12 mouse cellular contexts compared by ENCODE assay signal in the genomic region with DNA sequence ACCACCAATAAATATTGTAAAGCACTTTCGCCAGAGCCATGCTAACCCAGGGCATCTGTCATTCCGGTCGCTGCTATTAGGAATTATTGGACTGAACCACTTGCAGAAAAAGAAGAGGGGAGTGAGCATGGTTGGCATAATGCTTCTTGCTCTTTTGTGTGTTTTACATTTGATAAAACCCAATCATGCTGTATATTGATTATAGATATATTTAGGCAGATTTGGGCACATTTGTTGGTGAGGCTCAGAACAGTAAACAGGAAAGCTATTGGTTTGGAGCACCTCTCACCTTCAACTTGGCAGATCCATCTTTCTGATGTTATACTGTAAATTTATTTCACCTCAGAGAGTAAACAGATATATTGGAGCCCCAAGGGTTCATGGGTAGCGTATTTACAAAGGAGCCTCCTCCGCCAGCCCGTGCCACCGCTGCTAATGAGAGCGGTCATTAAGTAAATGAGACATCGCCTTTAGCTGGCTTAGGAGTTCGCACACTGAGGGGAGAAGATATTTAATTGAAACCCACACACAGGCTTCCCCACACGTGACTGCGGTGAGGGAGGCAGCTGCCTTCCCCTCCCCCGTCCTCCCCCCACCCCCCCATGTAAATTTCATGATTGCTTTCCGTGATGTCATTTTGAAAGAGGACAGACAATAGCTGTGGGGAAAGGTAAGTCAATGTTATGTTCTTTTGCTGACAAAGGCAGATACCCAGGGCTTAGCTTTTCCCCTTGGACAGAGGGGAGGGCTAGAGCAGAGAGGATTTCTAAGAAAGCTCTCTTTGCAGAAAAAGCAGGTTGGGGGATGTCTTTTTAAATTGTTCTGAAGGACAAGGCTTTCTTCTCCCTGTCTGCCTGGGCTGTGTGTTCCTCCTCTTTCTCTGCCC. TPM values are rescaled to one million over a fixed set of nuclear protein-coding genes. Genes with fewer than 3 reads are reported as not detected.
A peak's percentile ranks its signal among the peaks of the same experiment; 100 is the strongest.
DNase-seq lines count a peak whose midpoint lies in the region; ATAC-seq lines count a peak whose summit lies in the region.
"Had no signal": no experiment of that assay in that cellular context is flagged by ENCODE, and none has a peak within 500 bp of the region (broad histone marks: within the 10 kb centered on the region; RNA-seq: fewer than 3 reads in every experiment).

No protein-coding gene starts in this region.

- no peak overlapping the region for H3K4me2 ChIP-seq in intestine, embryonic 16.5 days (ENCODE audit: low read depth, low read length)
- H3K4me2 ChIP-seq in intestine, embryonic 15.5 days (replicated peaks) = no peak overlapping the region
- H3K4me2 ChIP-seq in embryonic facial prominence, embryonic 12.5 days (replicated peaks) = no peak overlapping the region
- peak overlapping the region; percentile 62 for H3K4me2 ChIP-seq in neural tube, embryonic 15.5 days
- H3K4me2 ChIP-seq: heart, embryonic 13.5 days; liver, embryonic 15.5 days had no signal

- no peaks in the 10 kb centered on the region for H3K4me1 ChIP-seq in intestine, embryonic 16.5 days (ENCODE audit: control insufficient read depth, insufficient read depth, low read length)
- no peaks in the 10 kb centered on the region for H3K4me1 ChIP-seq in intestine, embryonic 15.5 days (replicated peaks)
- H3K4me1 ChIP-seq in embryonic facial prominence, embryonic 12.5 days = peaks cover 11% of the 10 kb centered on the region; the same call in 1 of the 2 replicates
- peaks cover 60% of the 10 kb centered on the region for H3K4me1 ChIP-seq in neural tube, embryonic 15.5 days
- H3K4me1 ChIP-seq: heart, embryonic 13.5 days; liver, embryonic 15.5 days had no signal

- H3K4me3 ChIP-seq in intestine, embryonic 16.5 days (ENCODE audit: low read length) = 0 out of 2 replicates have a peak overlapping the region, but pooled peaks have one; percentile 3
- H3K4me3 ChIP-seq in intestine, embryonic 15.5 days (replicated peaks) = no peak overlapping the region
- H3K4me3 ChIP-seq in embryonic facial prominence, embryonic 12.5 days = no peak overlapping the region
- H3K4me3 ChIP-seq in neural tube, embryonic 15.5 days (replicated peaks) = peak overlapping the region; percentile 51
- H3K4me3 ChIP-seq: heart, embryonic 13.5 days; liver, embryonic 15.5 days had no signal

- peak; percentile 38 for DNase-seq in layer of hippocampus, adult 9-10 months (ENCODE audit: low spot score)
- no peak for DNase-seq in adrenal gland, postnatal 4 days (ENCODE audit: low spot score in 2 of 2)
- no peak for DNase-seq in liver
- no peak for DNase-seq in urinary bladder, postnatal 4 days (ENCODE audit: low spot score in 2 of 2)
- DNase-seq: adrenal gland, postnatal 25 days had no signal

- no peak overlapping the region for H3K9ac ChIP-seq in intestine, embryonic 16.5 days (ENCODE audit: low read depth, low read length)
- no peak overlapping the region for H3K9ac ChIP-seq in intestine, embryonic 15.5 days
- no peak overlapping the region for H3K9ac ChIP-seq in embryonic facial prominence, embryonic 12.5 days
- H3K9ac ChIP-seq in neural tube, embryonic 15.5 days (replicated peaks) = peak overlapping the region; percentile 55
- H3K9ac ChIP-seq: heart, embryonic 13.5 days; liver, embryonic 15.5 days had no signal

- no peaks in the 10 kb centered on the region for H3K9me3 ChIP-seq in intestine, embryonic 16.5 days (ENCODE audit: control insufficient read depth, low read length)
- H3K9me3 ChIP-seq in intestine, embryonic 15.5 days = no peaks in the 10 kb centered on the region
- no peaks in the 10 kb centered on the region for H3K9me3 ChIP-seq in embryonic facial prominence, embryonic 12.5 days
- no peaks in the 10 kb centered on the region for H3K9me3 ChIP-seq in neural tube, embryonic 15.5 days (replicated peaks)
- H3K9me3 ChIP-seq: heart, embryonic 13.5 days; liver, embryonic 15.5 days had no signal

- no peaks in the 10 kb centered on the region for H3K36me3 ChIP-seq in intestine, embryonic 16.5 days (ENCODE audit: control insufficient read depth, insufficient read depth, low read length)
- H3K36me3 ChIP-seq in intestine, embryonic 15.5 days = no peaks in the 10 kb centered on the region
- H3K36me3 ChIP-seq in embryonic facial prominence, embryonic 12.5 days = no peaks in the 10 kb centered on the region
- no peaks in the 10 kb centered on the region for H3K36me3 ChIP-seq in neural tube, embryonic 15.5 days
- H3K36me3 ChIP-seq: heart, embryonic 13.5 days; liver, embryonic 15.5 days had no signal

- H3K27me3 ChIP-seq in intestine, embryonic 16.5 days (replicated peaks; ENCODE audit: control insufficient read depth, insufficient read depth, low read length) = peaks cover 4% of the 10 kb centered on the region; the same call in 1 of the 2 replicates
- H3K27me3 ChIP-seq in intestine, embryonic 15.5 days (replicated peaks) = no peaks in the 10 kb centered on the region; the same call in 1 of the 2 replicates
- H3K27me3 ChIP-seq in embryonic facial prominence, embryonic 12.5 days = 0 out of 2 replicates have a peak, but pooled peaks cover 5% of the 10 kb centered on the region
- no peaks in the 10 kb centered on the region for H3K27me3 ChIP-seq in neural tube, embryonic 15.5 days (replicated peaks)

- ATAC-seq in intestine, embryonic 16.5 days = no peak
- ATAC-seq in intestine, embryonic 15.5 days = no peak
- ATAC-seq in embryonic facial prominence, embryonic 12.5 days (ENCODE audit: insufficient number of reproducible peaks, insufficient read depth, low FRiP score, low TSS enrichment) = no peak
- ATAC-seq in neural tube, embryonic 15.5 days (ENCODE audit: low FRiP score) = peak; percentile 84

- H3K27ac ChIP-seq in intestine, embryonic 16.5 days (ENCODE audit: low read length) = no peak overlapping the region
- H3K27ac ChIP-seq in intestine, embryonic 15.5 days = no peak overlapping the region
- 0 out of 2 replicates have a peak overlapping the region, but pooled peaks have one; percentile 41 for H3K27ac ChIP-seq in embryonic facial prominence, embryonic 12.5 days
- peak overlapping the region; percentile 90 for H3K27ac ChIP-seq in neural tube, embryonic 15.5 days (replicated peaks)
- H3K27ac ChIP-seq: heart, embryonic 13.5 days; liver, embryonic 15.5 days had no signal

- WGBS in intestine, embryonic 16.5 days = 48% methylated on average over 14 of the region's 14 CpGs
- 50% methylated on average over 14 of the region's 14 CpGs for WGBS in intestine, embryonic 15.5 days
- WGBS in embryonic facial prominence, embryonic 12.5 days = 51% methylated on average over 14 of the region's 14 CpGs
- 13% methylated on average over 14 of the region's 14 CpGs for WGBS in neural tube, embryonic 15.5 days

RNA-seq across cellular contexts. Expression of gene Myt1, which starts 3.8 kb away (rescaled TPM):
- 1.4 and 1.7 TPM in 2 replicates for polyA plus RNA-seq in intestine, embryonic 16.5 days (2015; fragmentation: Nextera tagmentation; extraction: Ambion mirVana)
- 2.4 and 2.7 TPM in 2 replicates for polyA plus RNA-seq in intestine, embryonic 15.5 days (2015; fragmentation: Nextera tagmentation; extraction: Ambion mirVana)
- polyA plus RNA-seq in embryonic facial prominence, embryonic 12.5 days (2016; fragmentation: Nextera tagmentation; extraction: Ambion mirVana) = 6.0 and 6.7 TPM in 2 replicates
- polyA plus RNA-seq in neural tube, embryonic 15.5 days (2015; fragmentation: Nextera tagmentation; extraction: Ambion mirVana) = 11.3 and 15.1 TPM in 2 replicates
- total RNA-seq in adrenal gland, postnatal 4 days (2021) = 10 to 100 TPM; 14.7 TPM
- polyA plus RNA-seq: C2C12; liver, embryonic 15.5 days had no signal

RNA-seq across cellular contexts. Expression of gene Oprl1, which starts 52.1 kb away (rescaled TPM):
- 1.2 and 1.7 TPM in 2 replicates for polyA plus RNA-seq in intestine, embryonic 16.5 days (2015; fragmentation: Nextera tagmentation; extraction: Ambion mirVana)
- 1.6 and 1.7 TPM in 2 replicates for polyA plus RNA-seq in intestine, embryonic 15.5 days (2015; fragmentation: Nextera tagmentation; extraction: Ambion mirVana)
- 5.2 and 5.6 TPM in 2 replicates for polyA plus RNA-seq in embryonic facial prominence, embryonic 12.5 days (2016; fragmentation: Nextera tagmentation; extraction: Ambion mirVana)
- polyA plus RNA-seq in neural tube, embryonic 15.5 days (2015; fragmentation: Nextera tagmentation; extraction: Ambion mirVana) = 72.5 and 87.0 TPM in 2 replicates
- total RNA-seq in adrenal gland, postnatal 4 days (2021) = 1 to 10 TPM; 4.0 to 6.0 TPM
- polyA plus RNA-seq: C2C12 had no signal

Comparison
In these comparisons a context has a peak if more than half of its experiments do, and no peak if none do; other contexts are left out.
1. H3K4me3 ChIP-seq: peak in intestine, embryonic 16.5 days (single experiment) and neural tube, embryonic 15.5 days (single experiment); none in intestine, embryonic 15.5 days (single experiment) and embryonic facial prominence, embryonic 12.5 days (single experiment).
2. H3K27ac ChIP-seq: peak in embryonic facial prominence, embryonic 12.5 days (single experiment) and neural tube, embryonic 15.5 days (single experiment); none in intestine, embryonic 16.5 days (single experiment) and intestine, embryonic 15.5 days (single experiment).
3. RNA of gene Oprl1, which starts 52.1 kb away (polyA plus RNA-seq): 72.5 to 87.0 TPM in neural tube, embryonic 15.5 days; 5.2 to 5.6 TPM in embryonic facial prominence, embryonic 12.5 days, 1.2 to 1.7 TPM in intestine, embryonic 16.5 days and 1.6 to 1.7 TPM in intestine, embryonic 15.5 days; every median in the first group is over 10 times any median in the second.